Mouse (Mus musculus) E14TG2a.4 (cell line): ENCODE results near the gene Dna2.

Experiments
- CTCF ChIP-seq: conservative IDR thresholded peaks from 2 replicates; pipeline ENCODE4 v1.5.1; 2014; ENCODE audit warnings: low read length
- POU5F1 ChIP-seq: IDR thresholded peaks from 2 replicates; pipeline ENCODE4 v1.6.1; 2014; ENCODE audit warnings: low read length, borderline replicate concordance

DNA sequence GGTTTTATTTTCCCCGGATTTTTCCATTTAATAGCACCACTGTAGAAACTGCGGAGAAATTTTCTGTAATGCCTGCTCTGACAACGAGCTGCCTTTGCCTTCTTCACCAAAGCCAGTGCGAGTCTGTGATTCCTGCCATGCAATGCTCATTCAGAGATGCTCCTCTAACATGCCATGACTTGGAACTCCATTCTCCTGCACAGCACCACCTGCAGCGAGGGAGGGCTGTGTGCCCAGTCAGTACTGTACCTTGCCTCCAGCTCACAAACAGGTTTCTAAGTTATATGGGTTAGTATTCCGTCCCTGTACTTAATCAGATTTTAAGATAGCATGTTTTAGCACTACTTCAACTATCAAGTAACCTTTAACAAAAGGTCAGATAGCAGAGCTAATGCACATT is 64.7 kb downstream of the Dna2 start:
- TF ChIP-seq CTCF: no peak
- no peak for TF ChIP-seq POU5F1
